Mouse (Mus musculus) midbrain, embryonic 12.5 days (tissue): ENCODE measurements at regions not wholly inside any gene's neighbourhood (a gene's known extent, or its start where the extent isn't known, plus 50 kb on each side); places are given as distances from the start of the nearest gene placed in this dataset.
A peak's percentile ranks its signal among the peaks of the same experiment; 100 is the strongest.

Source experiments
- ATAC-seq: fragments of 200-750 bp; cut with Nextera tagmentation; 2 replicates; pipeline ENCODE4 v1.8.0; 2017; ENCODE audit warnings: low read depth, moderate TSS enrichment, moderate library complexity; ENCODE audit not compliant: low FRiP score
- H3K27ac ChIP-seq: fragments of 300-500 bp; sonication (generic); replicated peaks from 2 replicates; pipeline ENCODE4 v1.5.1; 2016; ENCODE audit warnings: mild to moderate bottlenecking
- H3K27me3 ChIP-seq: fragments of 300-500 bp; sonication (generic); 2 replicates; pipeline ENCODE4 v1.6.1; 2016; ENCODE audit warnings: mild to moderate bottlenecking
- H3K36me3 ChIP-seq: fragments of 300-500 bp; sonication (generic); 2 replicates; pipeline ENCODE4 v1.6.1; 2016
- H3K4me1 ChIP-seq: fragments of 300-500 bp; sonication (generic); 2 replicates; pipeline ENCODE4 v1.6.1; 2016
- H3K4me2 ChIP-seq: fragments of 300-500 bp; sonication (generic); replicated peaks from 2 replicates; pipeline ENCODE4 v1.6.1; 2016; ENCODE audit warnings: mild to moderate bottlenecking, moderate library complexity
- H3K4me3 ChIP-seq: fragments of 300-500 bp; sonication (generic); 2 replicates; pipeline ENCODE4 v1.5.1; 2016; ENCODE audit warnings: mild to moderate bottlenecking
- H3K9ac ChIP-seq: fragments of 300-500 bp; sonication (generic); replicated peaks from 2 replicates; pipeline ENCODE4 v1.6.1; 2016; ENCODE audit warnings: mild to moderate bottlenecking, moderate library complexity
- H3K9me3 ChIP-seq: fragments of 300-500 bp; sonication (generic); 2 replicates; pipeline ENCODE4 v1.6.1; 2016; ENCODE audit warnings: mild to moderate bottlenecking
- WGBS: fragments of 180-500 bp; shearing (Covaris S2); methylation state at CpG from one replicate; pipeline ENCODE4 v1.1.7; 2016; 5-methylcytosine and 5-hydroxymethylcytosine counted together

GRCm38 (mm10) chr3:71590840-71591239 lies 1376.8 kb downstream of the Sis start:
- WGBS: 85% methylated on average over 4 of the region's 4 CpGs
- no peaks in the 10 kb centered on the region for H3K27me3 ChIP-seq
- H3K4me1 ChIP-seq: no peaks in the 10 kb centered on the region
- H3K27ac ChIP-seq: no peak overlapping the region
- no peak for ATAC-seq
- no peak overlapping the region for H3K4me3 ChIP-seq
- no peak overlapping the region for H3K9ac ChIP-seq
- no peak overlapping the region for H3K4me2 ChIP-seq
- H3K9me3 ChIP-seq: no peaks in the 10 kb centered on the region
- no peaks in the 10 kb centered on the region for H3K36me3 ChIP-seq

DNA sequence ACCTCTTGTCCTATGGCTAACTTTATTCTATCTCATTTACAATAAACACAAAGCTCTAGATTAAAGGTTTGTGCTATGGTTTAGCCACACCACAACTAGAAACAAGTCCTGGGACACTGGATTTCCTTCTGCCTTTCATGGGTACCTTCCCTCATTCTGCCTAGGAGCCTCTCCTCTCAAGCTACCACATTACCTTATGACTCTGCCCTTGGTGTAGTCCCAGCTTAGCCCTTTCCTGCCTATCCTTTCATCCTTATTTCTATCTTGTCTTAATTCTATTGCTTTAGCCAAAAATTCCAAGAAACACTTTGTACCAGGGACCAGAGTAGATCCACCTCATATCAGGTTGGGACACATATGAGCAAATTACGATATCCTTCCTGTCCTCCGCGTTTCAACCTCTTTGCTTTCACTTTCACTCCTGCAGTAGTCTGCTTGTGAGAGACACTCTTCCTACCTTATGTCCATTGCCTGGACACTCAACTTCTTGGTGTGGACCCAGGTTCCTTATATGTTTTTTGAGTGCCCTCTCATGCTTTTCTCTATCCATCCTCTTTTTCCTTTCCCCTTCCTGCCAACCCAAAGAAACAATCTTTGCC lies 1403.7 kb downstream of the Sis start:
- WGBS: 96% methylated on average over 3 of the region's 3 CpGs
- Histone ChIP-seq H3K4me2 (no peak overlapping the region), H3K27ac (no peak overlapping the region), H3K4me3 (no peak overlapping the region), H3K27me3 (no peaks in the 10 kb centered on the region), H3K36me3 (no peaks in the 10 kb centered on the region), H3K9ac (no peak overlapping the region), H3K4me1 (no peaks in the 10 kb centered on the region), H3K9me3 (no peaks in the 10 kb centered on the region)
- ATAC-seq: no peak

DNA sequence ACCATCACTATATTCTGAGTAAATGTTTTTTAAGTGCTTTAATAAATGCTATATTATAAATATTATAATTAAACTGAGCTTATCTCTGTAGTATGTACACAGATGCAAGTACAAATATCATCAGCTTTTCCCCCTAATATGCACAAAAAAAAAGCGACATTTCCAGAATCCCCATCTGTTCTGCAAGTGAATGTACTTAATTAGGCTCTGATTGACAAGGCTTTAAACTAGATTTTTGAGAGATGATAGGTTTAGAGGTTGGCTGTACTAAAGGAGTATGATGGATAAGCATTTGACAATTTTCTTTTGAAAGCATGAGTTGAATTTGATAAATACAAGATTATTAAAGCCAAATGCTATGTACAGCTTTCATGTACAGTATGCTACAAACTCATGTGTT lies 1404.8 kb downstream of the Sis start:
- no peak overlapping the region for H3K27ac ChIP-seq
- H3K4me2 ChIP-seq: no peak overlapping the region
- 51% methylated on average over 1 of the region's 1 CpGs for WGBS
- ATAC-seq: 0 out of 2 replicates have a peak, but pooled peaks have one; percentile 21
- no peaks in the 10 kb centered on the region for H3K4me1 ChIP-seq
- no peaks in the 10 kb centered on the region for H3K27me3 ChIP-seq
- no peaks in the 10 kb centered on the region for H3K9me3 ChIP-seq
- H3K4me3 ChIP-seq: no peak overlapping the region
- no peak overlapping the region for H3K9ac ChIP-seq
- no peaks in the 10 kb centered on the region for H3K36me3 ChIP-seq

GRCm38 (mm10) chr3:71545821-71546220 lies 1421.8 kb downstream of the Sis start:
- Histone ChIP-seq H3K27me3 (no peaks in the 10 kb centered on the region), H3K9me3 (no peaks in the 10 kb centered on the region), H3K4me3 (no peak overlapping the region), H3K4me1 (no peaks in the 10 kb centered on the region), H3K4me2 (no peak overlapping the region), H3K36me3 (no peaks in the 10 kb centered on the region), H3K9ac (no peak overlapping the region), H3K27ac (no peak overlapping the region)
- 64% methylated on average over 1 of the region's 1 CpGs for WGBS
- ATAC-seq: no peak

- ATAC-seq: no peak
- H3K9ac ChIP-seq: no peak overlapping the region
- no peak overlapping the region for H3K27ac ChIP-seq
- H3K4me2 ChIP-seq: no peak overlapping the region
- H3K9me3 ChIP-seq: no peaks in the 10 kb centered on the region
- no peaks in the 10 kb centered on the region for H3K27me3 ChIP-seq
- no peaks in the 10 kb centered on the region for H3K4me1 ChIP-seq
- no peak overlapping the region for H3K4me3 ChIP-seq
- H3K36me3 ChIP-seq: no peaks in the 10 kb centered on the region
Measured at GRCm38 (mm10) chr3:71512860-71513259, 1454.8 kb downstream of the Sis start.
